Mouse (Mus musculus): ENCODE data around the gene Pex10. TPM values are rescaled to one million over a fixed set of nuclear protein-coding genes. Genes with fewer than 3 reads are reported as not detected.

Gene Pex10
- total and polyA plus RNA-seq, 2 experiments from 2014 or later = 15.9 to 20.2 TPM

- no peak overlapping the region for H3K27ac ChIP-seq
- ATAC-seq (no peak), DNase-seq (ENCODE audit: low spot score) (no peak)
- TF ChIP-seq CTCF (IDR thresholded peaks at IDR 0.05; ENCODE audit: low read depth) = no peak
- H3K4me2 ChIP-seq (ENCODE audit: low read depth, low read length) = no peak overlapping the region
- WGBS = 38% methylated on average over 9 of the region's 9 CpGs
- no peaks in the 10 kb centered on the region for H3K27me3 ChIP-seq (ENCODE audit: insufficient read depth, low read length)
- no peak overlapping the region for H3K9ac ChIP-seq (replicated peaks; ENCODE audit: low read length)
- no peaks in the 10 kb centered on the region for H3K9me3 ChIP-seq (ENCODE audit: low read length)
- H3K4me3 ChIP-seq (ENCODE audit: low read length) = no peak overlapping the region
- peaks cover 38% of the 10 kb centered on the region for H3K4me1 ChIP-seq (ENCODE audit: insufficient read depth, low read length)
- no peaks in the 10 kb centered on the region for H3K36me3 ChIP-seq (ENCODE audit: insufficient read depth, low read length)
Measured at GRCm38 (mm10) chr4:155020813-155021212, 46.0 kb upstream of the Pex10 start.

- no peak for TF ChIP-seq CTCF (IDR thresholded peaks at IDR 0.05; ENCODE audit: low read depth)
- Histone ChIP-seq H3K4me3 (ENCODE audit: low read length) (no peak overlapping the region), H3K4me2 (ENCODE audit: low read depth, low read length) (no peak overlapping the region), H3K36me3 (ENCODE audit: insufficient read depth, low read length) (no peaks in the 10 kb centered on the region), H3K9me3 (ENCODE audit: low read length) (no peaks in the 10 kb centered on the region), H3K27ac (no peak overlapping the region), H3K9ac (replicated peaks; ENCODE audit: low read length) (no peak overlapping the region), H3K4me1 (ENCODE audit: insufficient read depth, low read length) (peaks cover 38% of the 10 kb centered on the region), H3K27me3 (ENCODE audit: insufficient read depth, low read length) (no peaks in the 10 kb centered on the region)
- DNase-seq (ENCODE audit: low spot score) = no peak
- 69% methylated on average over 7 of the region's 7 CpGs for WGBS
- ATAC-seq = no peak
Measured at GRCm38 (mm10) chr4:155022228-155022855, 44.5 kb upstream of the Pex10 start.

GRCm38 (mm10) chr4:155024170-155025010 is 42.4 kb upstream of the Pex10 start:
- DNase-seq (ENCODE audit: low spot score) (peak; percentile 60), ATAC-seq (peak; percentile 46)
- H3K4me1 ChIP-seq (ENCODE audit: insufficient read depth, low read length) = peaks cover 22% of the 10 kb centered on the region
- peak overlapping the region; percentile 75 for H3K27ac ChIP-seq
- H3K9me3 ChIP-seq (ENCODE audit: low read length) = no peaks in the 10 kb centered on the region
- no peaks in the 10 kb centered on the region for H3K36me3 ChIP-seq (ENCODE audit: insufficient read depth, low read length)
- no peak for TF ChIP-seq CTCF (IDR thresholded peaks at IDR 0.05; ENCODE audit: low read depth)
- WGBS = 49% methylated on average over 11 of the region's 11 CpGs
- 0 out of 2 replicates have a peak overlapping the region, but pooled peaks have one; percentile 24 for H3K9ac ChIP-seq (replicated peaks; ENCODE audit: low read length)
- H3K4me2 ChIP-seq (ENCODE audit: low read depth, low read length) = no peak overlapping the region
- H3K27me3 ChIP-seq (ENCODE audit: insufficient read depth, low read length) = no peaks in the 10 kb centered on the region
- H3K4me3 ChIP-seq (ENCODE audit: low read length) = no peak overlapping the region

DNA sequence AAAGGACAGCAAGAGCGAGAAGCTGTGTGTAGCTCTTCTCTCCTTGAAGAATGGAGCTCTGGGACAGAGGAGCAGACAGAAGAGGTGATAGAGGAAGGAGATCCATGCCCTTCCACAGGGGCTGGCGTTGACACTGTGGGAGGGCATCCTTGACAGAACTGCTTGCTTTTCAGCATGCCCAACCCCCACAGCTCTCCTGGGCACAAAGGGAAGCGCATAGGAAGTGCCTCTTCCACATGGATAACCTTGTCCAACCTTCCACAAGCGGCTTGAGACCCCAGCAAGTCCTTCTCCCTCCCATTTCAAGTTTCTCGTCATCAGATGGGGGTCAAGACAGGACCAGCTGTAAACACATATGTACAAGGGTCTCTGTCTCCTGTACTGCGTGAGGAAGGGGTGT is 33.7 kb upstream of the Pex10 start:
- H3K27ac ChIP-seq = no peak overlapping the region
- DNase-seq (ENCODE audit: low spot score) (no peak), ATAC-seq (no peak)
- no peaks in the 10 kb centered on the region for H3K9me3 ChIP-seq (ENCODE audit: low read length)
- H3K4me2 ChIP-seq (ENCODE audit: low read depth, low read length) = no peak overlapping the region
- 34% methylated on average over 6 of the region's 6 CpGs for WGBS
- H3K36me3 ChIP-seq (ENCODE audit: insufficient read depth, low read length) = no peaks in the 10 kb centered on the region
- no peak overlapping the region for H3K4me3 ChIP-seq (ENCODE audit: low read length)
- peaks cover 21% of the 10 kb centered on the region for H3K4me1 ChIP-seq (ENCODE audit: insufficient read depth, low read length)
- no peak for TF ChIP-seq CTCF (IDR thresholded peaks at IDR 0.05; ENCODE audit: low read depth)
- H3K9ac ChIP-seq (replicated peaks; ENCODE audit: low read length) = no peak overlapping the region
- no peaks in the 10 kb centered on the region for H3K27me3 ChIP-seq (ENCODE audit: insufficient read depth, low read length)

- no peak for DNase-seq (ENCODE audit: low spot score)
Measured at GRCm38 (mm10) chr4:155034202-155034601, 32.6 kb upstream of the Pex10 start.

DNA sequence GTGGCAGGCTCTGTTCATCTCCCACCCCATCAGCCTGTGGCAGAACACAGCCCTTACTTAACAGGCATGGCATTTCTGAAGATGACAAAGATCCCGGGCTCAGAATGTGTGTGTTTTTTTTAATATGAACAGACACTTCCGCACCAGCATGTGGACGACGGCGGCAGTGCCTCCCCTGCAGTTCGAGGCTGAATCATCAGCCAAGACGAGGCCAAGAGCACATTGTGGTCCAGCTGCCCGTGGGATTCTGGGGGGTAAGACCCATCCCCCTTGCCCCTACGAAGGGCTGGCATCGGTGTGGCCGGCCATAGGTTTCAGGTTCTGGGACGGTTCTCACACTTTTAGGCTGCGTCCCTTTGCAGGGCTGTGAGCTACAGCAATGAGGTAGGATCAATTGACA is 32.0 kb upstream of the Pex10 start:
- peak overlapping the region; percentile 20; the same call in 1 of the 2 replicates for H3K27ac ChIP-seq
- 32% methylated on average over 13 of the region's 13 CpGs for WGBS
- no peak overlapping the region for H3K4me3 ChIP-seq (ENCODE audit: low read length)
- no peak for TF ChIP-seq CTCF (IDR thresholded peaks at IDR 0.05; ENCODE audit: low read depth)
- no peaks in the 10 kb centered on the region for H3K36me3 ChIP-seq (ENCODE audit: insufficient read depth, low read length)
- H3K9ac ChIP-seq (replicated peaks; ENCODE audit: low read length) = no peak overlapping the region; the same call in 1 of the 2 replicates
- no peak overlapping the region for H3K4me2 ChIP-seq (ENCODE audit: low read depth, low read length)
- no peaks in the 10 kb centered on the region for H3K9me3 ChIP-seq (ENCODE audit: low read length)
- peaks cover 21% of the 10 kb centered on the region for H3K4me1 ChIP-seq (ENCODE audit: insufficient read depth, low read length)
- no peaks in the 10 kb centered on the region for H3K27me3 ChIP-seq (ENCODE audit: insufficient read depth, low read length)
- ATAC-seq (no peak; the same call in 1 of the 2 replicates), DNase-seq (ENCODE audit: low spot score) (peak; percentile 55)

More at GRCm38 (mm10) chr4:155034202-155034601, 32.6 kb upstream of the Pex10 start:
- Histone ChIP-seq H3K4me1 (ENCODE audit: insufficient read depth, low read length) (peaks cover 21% of the 10 kb centered on the region), H3K36me3 (ENCODE audit: insufficient read depth, low read length) (no peaks in the 10 kb centered on the region), H3K27ac (peak overlapping the region; percentile 20; the same call in 1 of the 2 replicates), H3K4me2 (ENCODE audit: low read depth, low read length) (no peak overlapping the region), H3K27me3 (ENCODE audit: insufficient read depth, low read length) (no peaks in the 10 kb centered on the region), H3K9ac (replicated peaks; ENCODE audit: low read length) (no peak overlapping the region), H3K9me3 (ENCODE audit: low read length) (no peaks in the 10 kb centered on the region), H3K4me3 (ENCODE audit: low read length) (no peak overlapping the region)
- ATAC-seq = no peak
- TF ChIP-seq CTCF (IDR thresholded peaks at IDR 0.05; ENCODE audit: low read depth) = no peak
- WGBS = 20% methylated on average over 7 of the region's 7 CpGs

All from hindbrain, postnatal 0 days (tissue).